ENCODE assay signal across 26 mouse cellular contexts in the genomic region with DNA sequence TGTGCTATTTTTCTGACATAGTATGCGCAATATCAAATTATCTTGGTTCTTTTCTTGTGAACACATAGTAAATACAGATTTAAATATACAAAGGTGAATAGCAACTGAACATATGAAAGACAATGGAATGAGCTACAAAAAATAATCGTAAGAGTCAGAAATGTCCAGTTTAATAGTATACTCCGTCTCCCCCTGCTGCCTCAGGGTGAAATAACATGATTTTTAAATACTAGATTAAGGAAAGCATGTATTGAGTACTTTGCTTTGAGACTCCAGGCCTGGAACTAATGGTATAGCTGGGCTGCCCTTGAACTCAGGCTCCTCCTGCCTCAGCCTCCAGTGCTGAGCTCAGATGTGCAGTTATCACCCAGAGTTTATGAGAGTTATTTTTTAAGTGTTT. TPM values are rescaled to one million over a fixed set of nuclear protein-coding genes. Genes with fewer than 3 reads are reported as not detected.
DNase-seq lines count a peak whose midpoint lies in the region; ATAC-seq and TF ChIP-seq lines count a peak whose summit lies in the region.
"Had no signal": no experiment of that assay in that cellular context is flagged by ENCODE, and none has a peak within 500 bp of the region (broad histone marks: within the 10 kb centered on the region; RNA-seq: fewer than 3 reads in every experiment).

No protein-coding gene starts in this region.

- H3K27me3 ChIP-seq in kidney, postnatal 0 days (ENCODE audit: insufficient read depth, low read length) = no peaks in the 10 kb centered on the region
- no peaks in the 10 kb centered on the region for H3K27me3 ChIP-seq in midbrain, postnatal 0 days (ENCODE audit: insufficient read depth, low read length)
- no peaks in the 10 kb centered on the region for H3K27me3 ChIP-seq in midbrain, embryonic 13.5 days
- H3K27me3 ChIP-seq: embryonic facial prominence, embryonic 15.5 days; limb, embryonic 12.5 days had no signal

- no peaks in the 10 kb centered on the region for H3K4me1 ChIP-seq in kidney, postnatal 0 days (replicated peaks; ENCODE audit: insufficient read depth, low read length)
- no peaks in the 10 kb centered on the region for H3K4me1 ChIP-seq in midbrain, postnatal 0 days (ENCODE audit: insufficient read depth, low read length)
- H3K4me1 ChIP-seq in midbrain, embryonic 13.5 days (replicated peaks) = no peaks in the 10 kb centered on the region
- H3K4me1 ChIP-seq: embryonic facial prominence, embryonic 15.5 days; heart, embryonic 10.5 days; limb, embryonic 12.5 days; midbrain, embryonic 10.5 days had no signal

- H3K36me3 ChIP-seq in kidney, postnatal 0 days (ENCODE audit: insufficient read depth, low read length) = 0 out of 2 replicates have a peak, but pooled peaks cover 25% of the 10 kb centered on the region
- peaks cover 12% of the 10 kb centered on the region for H3K36me3 ChIP-seq in midbrain, postnatal 0 days (ENCODE audit: insufficient read depth, low read length)
- peaks cover 41% of the 10 kb centered on the region for H3K36me3 ChIP-seq in midbrain, embryonic 13.5 days

- ATAC-seq in kidney, postnatal 0 days (replicated peaks; ENCODE audit: low FRiP score, low read depth) = no peak
- ATAC-seq in midbrain, postnatal 0 days (ENCODE audit: low FRiP score) = no peak
- ATAC-seq in midbrain, embryonic 13.5 days = no peak
- ATAC-seq in megakaryocyte-erythroid progenitor cell, adult 5-6 weeks (replicated peaks; ENCODE audit: low FRiP score, low TSS enrichment, poor library complexity, severe bottlenecking) = peak; percentile 62
- ATAC-seq: forebrain, embryonic 16.5 days; hindbrain, embryonic 16.5 days had no signal

- peak; percentile 34 for TF ChIP-seq CTCF in kidney, postnatal 0 days (IDR thresholded peaks at IDR 0.05; ENCODE audit: low read depth)
- TF ChIP-seq CTCF in midbrain, postnatal 0 days (IDR thresholded peaks at IDR 0.05) = peak; percentile 56

- DNase-seq in kidney, postnatal 0 days (ENCODE audit: low spot score) = no peak
- DNase-seq in kidney, adult 11 months = no peak
- peak; percentile 21 for DNase-seq in midbrain, postnatal 0 days (ENCODE audit: low spot score)
- peak; percentile 52 for DNase-seq in MN1 (ENCODE audit: low spot score)
- no peak for DNase-seq in gastrocnemius, postnatal 14 days
- DNase-seq in thymus, postnatal 10 days (ENCODE audit: low spot score in 2 of 2) = no peak
- DNase-seq: adrenal gland, adult 8-10 months; cerebellum, adult 2 months; kidney, adult 2 months; kidney, postnatal 10 days; lung, adult 2 months; lung, postnatal 4 days; right cerebral cortex, postnatal 25 days; spleen, adult 18-20 months; thymus, postnatal 14 days had no signal

- H3K4me2 ChIP-seq in kidney, postnatal 0 days (ENCODE audit: low read length) = no peak overlapping the region
- H3K4me2 ChIP-seq in midbrain, postnatal 0 days (ENCODE audit: low read depth, low read length, poor library complexity, severe bottlenecking) = no peak overlapping the region
- no peak overlapping the region for H3K4me2 ChIP-seq in midbrain, embryonic 13.5 days (replicated peaks)
- H3K4me2 ChIP-seq: embryonic facial prominence, embryonic 15.5 days; limb, embryonic 12.5 days; liver, embryonic 11.5 days had no signal

- H3K9ac ChIP-seq in kidney, postnatal 0 days (ENCODE audit: low read depth, low read length) = no peak overlapping the region
- H3K9ac ChIP-seq in midbrain, postnatal 0 days (replicated peaks; ENCODE audit: low read length, poor library complexity, severe bottlenecking) = no peak overlapping the region
- no peak overlapping the region for H3K9ac ChIP-seq in midbrain, embryonic 13.5 days (replicated peaks)
- H3K9ac ChIP-seq: embryonic facial prominence, embryonic 15.5 days; limb, embryonic 12.5 days had no signal

- WGBS in kidney, postnatal 0 days = 92% methylated on average over 3 of the region's 3 CpGs
- 87% methylated on average over 3 of the region's 3 CpGs for WGBS in midbrain, postnatal 0 days
- WGBS in midbrain, embryonic 13.5 days = 92% methylated on average over 3 of the region's 3 CpGs

- H3K9me3 ChIP-seq in kidney, postnatal 0 days (replicated peaks; ENCODE audit: low read length) = no peaks in the 10 kb centered on the region
- no peaks in the 10 kb centered on the region for H3K9me3 ChIP-seq in midbrain, postnatal 0 days (ENCODE audit: low read length)
- no peaks in the 10 kb centered on the region for H3K9me3 ChIP-seq in midbrain, embryonic 13.5 days
- H3K9me3 ChIP-seq: embryonic facial prominence, embryonic 15.5 days; heart, embryonic 10.5 days; limb, embryonic 12.5 days; midbrain, embryonic 10.5 days had no signal

- H3K27ac ChIP-seq in kidney, postnatal 0 days = no peak overlapping the region
- no peak overlapping the region for H3K27ac ChIP-seq in midbrain, postnatal 0 days (ENCODE audit: low read depth, low read length)
- no peak overlapping the region for H3K27ac ChIP-seq in midbrain, embryonic 13.5 days
- H3K27ac ChIP-seq: embryonic facial prominence, embryonic 15.5 days; heart, embryonic 10.5 days; limb, embryonic 12.5 days; midbrain, embryonic 10.5 days had no signal

- intact Hi-C loops in gastrocnemius, postnatal 14 days (cut with DNase I; ENCODE audit: low total_unique reads) = no loop called here

- H3K4me3 ChIP-seq in kidney, postnatal 0 days (replicated peaks; ENCODE audit: low read depth, low read length) = no peak overlapping the region
- no peak overlapping the region for H3K4me3 ChIP-seq in midbrain, postnatal 0 days (ENCODE audit: low read depth, low read length)
- H3K4me3 ChIP-seq in midbrain, embryonic 13.5 days (replicated peaks) = no peak overlapping the region
- H3K4me3 ChIP-seq: embryonic facial prominence, embryonic 15.5 days; heart, embryonic 10.5 days; limb, embryonic 12.5 days; midbrain, embryonic 10.5 days had no signal

RNA-seq across cellular contexts. Expression of a gene that starts 18.8 kb away (rescaled TPM):
- polyA plus RNA-seq in kidney, postnatal 0 days (2015; fragmentation: Nextera tagmentation; extraction: Ambion mirVana) = 52.4 and 52.5 TPM in 2 replicates
- total RNA-seq in midbrain, postnatal 0 days (2014; rRNA removed) = 6.5 and 11.0 TPM in 2 replicates
- polyA plus RNA-seq in midbrain, postnatal 0 days (2015; fragmentation: Nextera tagmentation; extraction: Ambion mirVana) = 27.2 and 28.3 TPM in 2 replicates
- 36.5 and 42.5 TPM in 2 replicates for polyA plus RNA-seq in midbrain, embryonic 13.5 days (2015; fragmentation: Nextera tagmentation; extraction: Ambion mirVana)
- 28.3 and 35.6 TPM in 2 replicates for total RNA-seq in megakaryocyte-erythroid progenitor cell, adult 5-6 weeks (2014; fragmentation: Nextera tagmentation)
- total RNA-seq in megakaryocyte-erythroid progenitor cell, adult 5-6 weeks (2017) = 30.7 and 35.2 TPM in 2 replicates
- 10 to 100 TPM; 35.6 to 39.4 TPM for total RNA-seq in gastrocnemius, postnatal 14 days (2021)

RNA-seq across cellular contexts. Expression of a gene that starts 47.7 kb away (rescaled TPM):
- polyA plus RNA-seq in kidney, postnatal 0 days (2015; fragmentation: Nextera tagmentation; extraction: Ambion mirVana) = not detected in 2 replicates
- total RNA-seq in midbrain, postnatal 0 days (2014; rRNA removed) = 9.0 and 16.7 TPM in 2 replicates
- polyA plus RNA-seq in midbrain, postnatal 0 days (2015; fragmentation: Nextera tagmentation; extraction: Ambion mirVana) = 7.5 and 9.1 TPM in 2 replicates
- 2.2 and 7.8 TPM in 2 replicates for polyA plus RNA-seq in midbrain, embryonic 13.5 days (2015; fragmentation: Nextera tagmentation; extraction: Ambion mirVana)
- not detected in 2 replicates for total RNA-seq in megakaryocyte-erythroid progenitor cell, adult 5-6 weeks (2014; fragmentation: Nextera tagmentation)
- not detected in 2 replicates for total RNA-seq in megakaryocyte-erythroid progenitor cell, adult 5-6 weeks (2017)
- total RNA-seq in gastrocnemius, postnatal 14 days (2021) = not detected
- total RNA-seq: gastrocnemius, postnatal 4 days; hematopoietic stem cell, adult 5-6 weeks had no signal
- polyA plus RNA-seq: heart, embryonic 10.5 days; kidney, adult 2 months; limb, embryonic 12.5 days; liver, embryonic 11.5 days; lung, adult 2 months had no signal

Comparison
In these comparisons a context has a peak if more than half of its experiments do, and no peak if none do; other contexts are left out.
1. DNase-seq: peak in midbrain, postnatal 0 days (single experiment) and MN1 (single experiment); none in kidney, postnatal 0 days (single experiment), kidney, adult 11 months (single experiment), gastrocnemius, postnatal 14 days (single experiment) and thymus, postnatal 10 days (0 of 2).